In the genomic region with DNA sequence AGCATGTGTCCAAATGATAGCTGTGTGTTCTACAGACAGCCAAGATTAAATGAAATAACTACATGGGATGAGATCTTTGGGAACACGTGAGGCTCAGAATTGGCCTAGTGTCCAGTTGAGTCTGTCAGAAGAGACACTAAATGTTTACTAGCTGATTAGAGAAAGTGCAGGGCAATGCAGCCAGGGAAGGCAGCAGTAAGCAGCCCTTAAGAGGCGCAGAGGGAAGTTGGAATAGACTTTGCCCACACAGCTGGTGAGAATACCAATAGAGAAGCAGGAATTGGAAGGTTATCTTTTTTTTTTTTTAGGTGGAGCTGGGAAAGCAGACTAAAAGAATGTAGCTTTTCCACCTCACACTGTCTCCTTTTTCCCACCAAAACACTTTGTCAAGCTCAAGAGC, we compare ENCODE assay signal across 14 mouse cellular contexts.
DNase-seq lines count a peak whose midpoint lies in the region; ATAC-seq and TF ChIP-seq lines count a peak whose summit lies in the region.
"Had no signal": no experiment of that assay in that cellular context is flagged by ENCODE, and none has a peak within 500 bp of the region (broad histone marks: within the 10 kb centered on the region; RNA-seq: fewer than 3 reads in every experiment).

No protein-coding gene starts in this region.

- DNase-seq in heart, postnatal 10 days, result no peak
- no peak for DNase-seq in lung, postnatal 4 days
- DNase-seq in forebrain, embryonic 10.5 days (ENCODE audit: extremely low spot score, low spot score), result no peak
- DNase-seq: cerebellum, adult 2 months; lung, embryonic 14.5 days had no signal

- peaks cover 15% of the 10 kb centered on the region for H3K79me2 ChIP-seq in myocyte (ENCODE audit: control insufficient read depth, insufficient read depth)

- no peak for ATAC-seq in heart, embryonic 16.5 days (replicated peaks; ENCODE audit: extremely low read depth, insufficient read depth, low FRiP score)
- no peak for ATAC-seq in lung, embryonic 16.5 days (ENCODE audit: low read depth)
- ATAC-seq: forebrain, embryonic 13.5 days; midbrain, embryonic 15.5 days had no signal

- intact Hi-C loops in heart, postnatal 10 days (cut with DNase I), result no loop called here

- no peaks in the 10 kb centered on the region for H3K36me3 ChIP-seq in heart, embryonic 16.5 days (ENCODE audit: control insufficient read depth, insufficient read depth)
- H3K36me3 ChIP-seq in lung, embryonic 16.5 days (ENCODE audit: control insufficient read depth, insufficient read depth, low read length), result no peaks in the 10 kb centered on the region; the same call in 1 of the 2 replicates
- H3K36me3 ChIP-seq in myocyte (ENCODE audit: control insufficient read depth, insufficient read depth), result peaks cover 3% of the 10 kb centered on the region
- peaks cover 13% of the 10 kb centered on the region for H3K36me3 ChIP-seq in forebrain, embryonic 10.5 days (replicated peaks)
- H3K36me3 ChIP-seq: embryonic facial prominence, embryonic 15.5 days; midbrain, embryonic 15.5 days; neural tube, embryonic 12.5 days had no signal

- peaks cover 24% of the 10 kb centered on the region for H3K4me1 ChIP-seq in heart, embryonic 16.5 days (ENCODE audit: control insufficient read depth, insufficient read depth, low read length)
- peaks cover 10% of the 10 kb centered on the region for H3K4me1 ChIP-seq in lung, embryonic 16.5 days (replicated peaks; ENCODE audit: control insufficient read depth, insufficient read depth, low read length)
- no peaks in the 10 kb centered on the region; the same call in 1 of the 2 replicates for H3K4me1 ChIP-seq in bone marrow, adult 2 months (ENCODE audit: control insufficient read depth, insufficient read depth, low read length)
- H3K4me1 ChIP-seq in forebrain, embryonic 10.5 days, result peaks cover 23% of the 10 kb centered on the region
- H3K4me1 ChIP-seq: embryonic facial prominence, embryonic 15.5 days; neural tube, embryonic 12.5 days had no signal

- no peak overlapping the region for H3K4me2 ChIP-seq in heart, embryonic 16.5 days (ENCODE audit: low read depth, low read length)
- H3K4me2 ChIP-seq in lung, embryonic 16.5 days (ENCODE audit: low read depth, low read length), result no peak overlapping the region
- H3K4me2 ChIP-seq in myocyte (ENCODE audit: low read depth), result no peak overlapping the region
- H3K4me2 ChIP-seq: embryonic facial prominence, embryonic 15.5 days; forebrain, embryonic 13.5 days; limb, embryonic 12.5 days; lung, embryonic 14.5 days; midbrain, embryonic 15.5 days; neural tube, embryonic 12.5 days had no signal

- 32% methylated on average over 2 of the region's 2 CpGs for WGBS in heart, embryonic 16.5 days
- 52% methylated on average over 2 of the region's 2 CpGs for WGBS in lung, embryonic 16.5 days
- WGBS in bone marrow, adult 2 months, result 40% methylated on average over 2 of the region's 2 CpGs
- WGBS in forebrain, embryonic 10.5 days, result 81% methylated on average over 2 of the region's 2 CpGs

- no peak for TF ChIP-seq POLR2A in bone marrow, adult 2 months (IDR thresholded peaks at IDR 0.05; ENCODE audit: borderline replicate concordance, control insufficient read depth, low read depth, low read length)
- no peak for TF ChIP-seq POLR2A in myocyte (IDR thresholded peaks at IDR 0.05; ENCODE audit: insufficient read length, low read depth)

- no peak overlapping the region for H3ac ChIP-seq in myocyte (ENCODE audit: control insufficient read depth, insufficient read length)

- no peak overlapping the region for H3K4me3 ChIP-seq in heart, embryonic 16.5 days (ENCODE audit: low read length)
- H3K4me3 ChIP-seq in lung, embryonic 16.5 days (ENCODE audit: low read length), result no peak overlapping the region
- no peak overlapping the region for H3K4me3 ChIP-seq in bone marrow, adult 2 months (replicated peaks; ENCODE audit: control insufficient read depth, low read depth, low read length)
- no peak overlapping the region for H3K4me3 ChIP-seq in myocyte
- no peak overlapping the region for H3K4me3 ChIP-seq in forebrain, embryonic 10.5 days
- H3K4me3 ChIP-seq: embryonic facial prominence, embryonic 15.5 days; forebrain, embryonic 13.5 days; limb, embryonic 12.5 days; midbrain, embryonic 15.5 days; neural tube, embryonic 12.5 days had no signal

- no peak for TF ChIP-seq CTCF in bone marrow, adult 2 months (IDR thresholded peaks at IDR 0.05; ENCODE audit: control insufficient read depth, insufficient read depth, low read length)

- no peaks in the 10 kb centered on the region for H3K27me3 ChIP-seq in heart, embryonic 16.5 days (ENCODE audit: control insufficient read depth, insufficient read depth, low read length)
- H3K27me3 ChIP-seq in lung, embryonic 16.5 days (ENCODE audit: control insufficient read depth, insufficient read depth, low read depth, low read length), result no peaks in the 10 kb centered on the region
- H3K27me3 ChIP-seq in myocyte (ENCODE audit: control insufficient read depth, insufficient read depth, insufficient read length), result no peaks in the 10 kb centered on the region
- H3K27me3 ChIP-seq in forebrain, embryonic 10.5 days (ENCODE audit: poor library complexity, severe bottlenecking), result peaks cover 97% of the 10 kb centered on the region

- H3K27ac ChIP-seq in heart, embryonic 16.5 days (ENCODE audit: low read length), result peak overlapping the region; percentile 59
- H3K27ac ChIP-seq in lung, embryonic 16.5 days (ENCODE audit: low read length), result peak overlapping the region; percentile 26; the same call in 1 of the 2 replicates
- H3K27ac ChIP-seq in bone marrow, adult 2 months (ENCODE audit: control insufficient read depth, insufficient read depth, low read depth, low read length, poor library complexity), result peak overlapping the region; percentile 19; the same call in 1 of the 2 replicates
- H3K27ac ChIP-seq in forebrain, embryonic 10.5 days, result no peak overlapping the region
- H3K27ac ChIP-seq: embryonic facial prominence, embryonic 15.5 days; forebrain, embryonic 13.5 days; limb, embryonic 12.5 days; midbrain, embryonic 15.5 days; neural tube, embryonic 12.5 days had no signal

- no peak overlapping the region for H3K9ac ChIP-seq in heart, embryonic 16.5 days (ENCODE audit: low read length)
- H3K9ac ChIP-seq in lung, embryonic 16.5 days (ENCODE audit: low read length), result no peak overlapping the region
- H3K9ac ChIP-seq: embryonic facial prominence, embryonic 15.5 days; forebrain, embryonic 13.5 days; limb, embryonic 12.5 days; lung, embryonic 14.5 days; midbrain, embryonic 15.5 days; neural tube, embryonic 12.5 days had no signal

- no peaks in the 10 kb centered on the region for H3K9me3 ChIP-seq in heart, embryonic 16.5 days (replicated peaks; ENCODE audit: control insufficient read depth, low read length)
- no peaks in the 10 kb centered on the region for H3K9me3 ChIP-seq in lung, embryonic 16.5 days (ENCODE audit: control insufficient read depth, low read length)
- no peaks in the 10 kb centered on the region for H3K9me3 ChIP-seq in forebrain, embryonic 10.5 days
- H3K9me3 ChIP-seq: embryonic facial prominence, embryonic 15.5 days; forebrain, embryonic 13.5 days; limb, embryonic 12.5 days; midbrain, embryonic 15.5 days; neural tube, embryonic 12.5 days had no signal

TF ChIP-seq in myocyte, 11 proteins besides CTCF, POLR2A, EP300 and RAD21:
- TF ChIP-seq POLR2AphosphoS2 (IDR thresholded peaks at IDR 0.05; ENCODE audit: insufficient read length, low read depth), result peak; percentile 10
- no peak for TF ChIP-seq MYOD1 (IDR thresholded peaks at IDR 0.05; ENCODE audit: control insufficient read depth in 1 of 3, insufficient read length in 2 of 3, low read depth in 2 of 3)
- no peak for TF ChIP-seq USF1 (IDR thresholded peaks at IDR 0.05; ENCODE audit: low read depth)
- no peak for TF ChIP-seq E2F4 (IDR thresholded peaks at IDR 0.05; ENCODE audit: insufficient read depth)
TF ChIP-seq in myocyte: peak in this region for 1.
